Mouse (Mus musculus): ENCODE measurements around the gene Lhfp. TPM values are rescaled to one million over a fixed set of nuclear protein-coding genes. Genes with fewer than 3 reads are reported as not detected.

Gene Lhfp
- polyA plus RNA-seq, 2 experiments from 2014 or later: 0.42 TPM; not detected in 1

GRCm38 (mm10) chr3:53166001-53166400, 124.7 kb downstream of the Lhfp start:
- no peak for ATAC-seq

GRCm38 (mm10) chr3:53169486-53169885, 128.2 kb downstream of the Lhfp start:
- no peak for ATAC-seq

- no peak for ATAC-seq
Observed at GRCm38 (mm10) chr3:53173310-53174063, 132.2 kb downstream of the Lhfp start.

GRCm38 (mm10) chr3:53179936-53180335, 138.6 kb downstream of the Lhfp start:
- ATAC-seq: no peak

- no peak for ATAC-seq
Observed at GRCm38 (mm10) chr3:53185439-53185838, 144.1 kb downstream of the Lhfp start.

- ATAC-seq: no peak
Observed at GRCm38 (mm10) chr3:53193441-53193840, 152.1 kb downstream of the Lhfp start.

- no peak for ATAC-seq
Observed at GRCm38 (mm10) chr3:53195666-53196107, 154.4 kb downstream of the Lhfp start.

- no peak for ATAC-seq
Observed at GRCm38 (mm10) chr3:53200175-53200574, 158.8 kb downstream of the Lhfp start.

- ATAC-seq: no peak
Observed at GRCm38 (mm10) chr3:53200853-53201252, 159.5 kb downstream of the Lhfp start.

GRCm38 (mm10) chr3:53201670-53202069, 160.3 kb downstream of the Lhfp start:
- no peak for ATAC-seq

GRCm38 (mm10) chr3:53202184-53202583, 160.9 kb downstream of the Lhfp start:
- ATAC-seq: no peak

GRCm38 (mm10) chr3:53202698-53203097, 161.4 kb downstream of the Lhfp start:
- no peak for ATAC-seq

GRCm38 (mm10) chr3:53203656-53204055, 162.3 kb downstream of the Lhfp start:
- no peak for ATAC-seq

- ATAC-seq: no peak
Observed at GRCm38 (mm10) chr3:53204348-53204984, 163.1 kb downstream of the Lhfp start.

GRCm38 (mm10) chr3:53204985-53205365, 163.6 kb downstream of the Lhfp start:
- no peak for ATAC-seq

GRCm38 (mm10) chr3:53205706-53206105, 164.4 kb downstream of the Lhfp start:
- no peak for ATAC-seq

GRCm38 (mm10) chr3:53206509-53207224, 165.3 kb downstream of the Lhfp start:
- no peak for ATAC-seq

- no peak for ATAC-seq
Observed at GRCm38 (mm10) chr3:53207225-53207528, 165.8 kb downstream of the Lhfp start.

GRCm38 (mm10) chr3:53210691-53211526, 169.6 kb downstream of the Lhfp start:
- no peak for ATAC-seq

GRCm38 (mm10) chr3:53212599-53212998, 171.3 kb downstream of the Lhfp start:
- no peak for ATAC-seq

GRCm38 (mm10) chr3:53213346-53213745, 172.0 kb downstream of the Lhfp start:
- ATAC-seq: no peak

- no peak for ATAC-seq
Observed at GRCm38 (mm10) chr3:53213746-53214271, 172.5 kb downstream of the Lhfp start.

GRCm38 (mm10) chr3:53214386-53214785, 173.1 kb downstream of the Lhfp start:
- no peak for ATAC-seq
